Mouse (Mus musculus): Measurements from ENCODE around the gene Myg1. TPM values are rescaled to one million over a fixed set of nuclear protein-coding genes. Genes with fewer than 3 reads are reported as not detected.

Gene Myg1
- total and polyA plus RNA-seq, 3 experiments: 105 to 132 (median 121) TPM

GRCm38 (mm10) chr15:102386640-102387039 lies 55.1 kb downstream of the Myg1 start:
- H3K27ac ChIP-seq (ENCODE audit: insufficient read depth, low read depth): no peak overlapping the region
- TF ChIP-seq JUN (IDR thresholded peaks at IDR 0.05; ENCODE audit: insufficient read depth, low read depth, low read length): no peak
- no peak for TF ChIP-seq ELF1 (IDR thresholded peaks at IDR 0.05; ENCODE audit: low read depth, low read length)
- no peak for TF ChIP-seq NELFE (IDR thresholded peaks at IDR 0.05; ENCODE audit: low read depth, low read length)
- TF ChIP-seq TBP (conservative IDR thresholded peaks at IDR 0.05; ENCODE audit: low read depth, low read length): no peak
- no peak for TF ChIP-seq MYC (IDR thresholded peaks at IDR 0.05; ENCODE audit: low read depth, low read length)
- no peak for TF ChIP-seq BHLHE40 (IDR thresholded peaks at IDR 0.05; ENCODE audit: low read depth, low read length)
- TF ChIP-seq JUND (conservative IDR thresholded peaks at IDR 0.05; ENCODE audit: low read depth, low read length): no peak
- TF ChIP-seq MEF2A (IDR thresholded peaks at IDR 0.05; ENCODE audit: borderline replicate concordance, low read depth, low read length): no peak
- no peak for TF ChIP-seq MXI1 (IDR thresholded peaks at IDR 0.05; ENCODE audit: low read depth, low read length)
- TF ChIP-seq RAD21 (IDR thresholded peaks at IDR 0.05; ENCODE audit: low read depth, low read length): no peak
- TF ChIP-seq ZMIZ1 (IDR thresholded peaks at IDR 0.05; ENCODE audit: low read depth, low read length): no peak
- TF ChIP-seq MAFK (IDR thresholded peaks at IDR 0.05; ENCODE audit: insufficient replicate concordance, low read length): no peak
- no peak for TF ChIP-seq HCFC1 (IDR thresholded peaks at IDR 0.05; ENCODE audit: low read depth, low read length)
- TF ChIP-seq CHD1 (IDR thresholded peaks at IDR 0.05; ENCODE audit: low read depth, low read length): no peak
- no peak for TF ChIP-seq PAX5 (IDR thresholded peaks at IDR 0.05; ENCODE audit: low read length)
- TF ChIP-seq NRF1 (IDR thresholded peaks at IDR 0.05; ENCODE audit: low read depth, low read length): no peak
- TF ChIP-seq POLR2AphosphoS2 (IDR thresholded peaks at IDR 0.05; ENCODE audit: low read depth, low read length): no peak
- no peak for TF ChIP-seq UBTF (IDR thresholded peaks at IDR 0.05; ENCODE audit: low read depth, low read length)
- no peak for TF ChIP-seq ZKSCAN1 (IDR thresholded peaks at IDR 0.05; ENCODE audit: borderline replicate concordance, low read depth, low read length)
- no peak for TF ChIP-seq SIN3A (IDR thresholded peaks at IDR 0.05; ENCODE audit: low read length)
- DNase-seq (ENCODE audit: extremely low read depth): peak; percentile 48
- no peaks in the 10 kb centered on the region for H3K36me3 ChIP-seq (replicated peaks in 1 of 2; ENCODE audit: control insufficient read depth in 1 of 2, insufficient read depth in 1 of 2, low read length in 1 of 2)
- in situ Hi-C loops (cut with MboI; ENCODE audit: low pct_ligation_motif_present, low pct_unique_long_range_greater_than_20kb, low sequenced_read_pairs): no loop called here
- no peaks in the 10 kb centered on the region for H3K79me2 ChIP-seq (replicated peaks; ENCODE audit: control insufficient read depth, extremely low read depth, insufficient read depth, poor library complexity, severe bottlenecking)
- peaks cover 7 to 25% of the 10 kb centered on the region in 2 experiments for H3K4me1 ChIP-seq (ENCODE audit: control insufficient read depth in 1 of 2, insufficient read depth in 2 of 2)
- dilution Hi-C loops (cut with MboI; ENCODE audit: extremely low pct_ligation_motif_present, extremely low pct_unique_long_range_greater_than_20kb, low sequenced_read_pairs): no loop called here
- no peaks in the 10 kb centered on the region for H3K9me3 ChIP-seq (replicated peaks; ENCODE audit: low read length)
- H3K4me2 ChIP-seq (ENCODE audit: insufficient read depth, low read depth, poor library complexity, severe bottlenecking): no peak overlapping the region
- H3K27me3 ChIP-seq (replicated peaks): no peaks in the 10 kb centered on the region
- H3K4me3 ChIP-seq (replicated peaks in 1 of 3; ENCODE audit: low read depth in 2 of 3, low read length in 2 of 3, poor library complexity in 1 of 3): no peak overlapping the region
- no peak overlapping the region for H3K9ac ChIP-seq (ENCODE audit: insufficient read depth, low read depth)

Other genes starting within 250 kb of the Myg1 start
Only the 20 nearest of the 22 such genes appear.
- 0.38 TPM in 1 of 2 replicates, not detected in the other for gene Igfbp6, start 187.3 kb upstream of the Myg1 start, total RNA-seq (2012; rRNA removed)
- not detected in 2 replicates for gene Igfbp6, start 187.3 kb upstream of the Myg1 start, total RNA-seq (2014; rRNA removed)
- gene Igfbp6, start 187.3 kb upstream of the Myg1 start, polyA plus RNA-seq (2012; ENCODE audit: insufficient read length, low read depth): not detected in 2 replicates
- gene Soat2, start 181.2 kb upstream of the Myg1 start, total RNA-seq (2012; rRNA removed): 3.7 and 10.4 TPM in 2 replicates
- gene Soat2, start 181.2 kb upstream of the Myg1 start, total RNA-seq (2014; rRNA removed): 0.09 and 0.28 TPM in 2 replicates
- 0.56 and 0.65 TPM in 2 replicates for gene Soat2, start 181.2 kb upstream of the Myg1 start, polyA plus RNA-seq (2012; ENCODE audit: insufficient read length, low read depth)
- 30.5 and 32.1 TPM in 2 replicates for gene Zfp740, start 128.5 kb upstream of the Myg1 start, total RNA-seq (2012; rRNA removed)
- gene Zfp740, start 128.5 kb upstream of the Myg1 start, total RNA-seq (2014; rRNA removed): 46.1 and 51.9 TPM in 2 replicates
- 37.4 and 38.7 TPM in 2 replicates for gene Zfp740, start 128.5 kb upstream of the Myg1 start, polyA plus RNA-seq (2012; ENCODE audit: insufficient read length, low read depth)
- gene Csad, start 127.0 kb upstream of the Myg1 start, total RNA-seq (2012; rRNA removed): 2.8 and 4.7 TPM in 2 replicates
- 3.6 and 3.7 TPM in 2 replicates for gene Csad, start 127.0 kb upstream of the Myg1 start, total RNA-seq (2014; rRNA removed)
- gene Csad, start 127.0 kb upstream of the Myg1 start, polyA plus RNA-seq (2012; ENCODE audit: insufficient read length, low read depth): 3.8 and 4.2 TPM in 2 replicates
- gene Itgb7, start 99.8 kb upstream of the Myg1 start, total RNA-seq (2012; rRNA removed): 10.1 and 17.7 TPM in 2 replicates
- 1.8 and 3.7 TPM in 2 replicates for gene Itgb7, start 99.8 kb upstream of the Myg1 start, total RNA-seq (2014; rRNA removed)
- 2.8 and 4.2 TPM in 2 replicates for gene Itgb7, start 99.8 kb upstream of the Myg1 start, polyA plus RNA-seq (2012; ENCODE audit: insufficient read length, low read depth)
- gene Rarg, start 74.2 kb upstream of the Myg1 start, total RNA-seq (2012; rRNA removed): 0.64 and 0.76 TPM in 2 replicates
- 0.17 and 0.32 TPM in 2 replicates for gene Rarg, start 74.2 kb upstream of the Myg1 start, total RNA-seq (2014; rRNA removed)
- 0.63 and 0.76 TPM in 2 replicates for gene Rarg, start 74.2 kb upstream of the Myg1 start, polyA plus RNA-seq (2012; ENCODE audit: insufficient read length, low read depth)
- not detected in 2 replicates for gene Gm9918, start 61.1 kb upstream of the Myg1 start, total RNA-seq (2012; rRNA removed)
- not detected in 2 replicates for gene Gm9918, start 61.1 kb upstream of the Myg1 start, total RNA-seq (2014; rRNA removed)
- not detected in 2 replicates for gene Gm9918, start 61.1 kb upstream of the Myg1 start, polyA plus RNA-seq (2012; ENCODE audit: insufficient read length, low read depth)
- 31.1 and 37.1 TPM in 2 replicates for gene Mfsd5, start 52.3 kb upstream of the Myg1 start, total RNA-seq (2012; rRNA removed)
- 43.7 and 51.8 TPM in 2 replicates for gene Mfsd5, start 52.3 kb upstream of the Myg1 start, total RNA-seq (2014; rRNA removed)
- 76.2 and 90.6 TPM in 2 replicates for gene Mfsd5, start 52.3 kb upstream of the Myg1 start, polyA plus RNA-seq (2012; ENCODE audit: insufficient read length, low read depth)
- gene Espl1, start 35.4 kb upstream of the Myg1 start, total RNA-seq (2012; rRNA removed): 51.0 and 64.6 TPM in 2 replicates
- gene Espl1, start 35.4 kb upstream of the Myg1 start, total RNA-seq (2014; rRNA removed): 41.0 and 41.3 TPM in 2 replicates
- 80.7 and 110 TPM in 2 replicates for gene Espl1, start 35.4 kb upstream of the Myg1 start, polyA plus RNA-seq (2012; ENCODE audit: insufficient read length, low read depth)
- 265 and 269 TPM in 2 replicates for gene Pfdn5, start 5.6 kb upstream of the Myg1 start, total RNA-seq (2012; rRNA removed)
- 296 and 371 TPM in 2 replicates for gene Pfdn5, start 5.6 kb upstream of the Myg1 start, total RNA-seq (2014; rRNA removed)
- gene Pfdn5, start 5.6 kb upstream of the Myg1 start, polyA plus RNA-seq (2012; ENCODE audit: insufficient read length, low read depth): 356 and 502 TPM in 2 replicates
- gene Aaas, start 19.1 kb downstream of the Myg1 start, total RNA-seq (2012; rRNA removed): 95.5 and 98.3 TPM in 2 replicates
- 107 and 126 TPM in 2 replicates for gene Aaas, start 19.1 kb downstream of the Myg1 start, total RNA-seq (2014; rRNA removed)
- gene Aaas, start 19.1 kb downstream of the Myg1 start, polyA plus RNA-seq (2012; ENCODE audit: insufficient read length, low read depth): 241 and 266 TPM in 2 replicates
- gene Sp7, start 35.5 kb downstream of the Myg1 start, total RNA-seq (2012; rRNA removed): 0.04 TPM in 1 of 2 replicates, not detected in the other
- gene Sp7, start 35.5 kb downstream of the Myg1 start, total RNA-seq (2014; rRNA removed): not detected in 2 replicates
- not detected in 2 replicates for gene Sp7, start 35.5 kb downstream of the Myg1 start, polyA plus RNA-seq (2012; ENCODE audit: insufficient read length, low read depth)
- gene Sp1, start 74.4 kb downstream of the Myg1 start, total RNA-seq (2012; rRNA removed): 23.3 and 23.5 TPM in 2 replicates
- gene Sp1, start 74.4 kb downstream of the Myg1 start, total RNA-seq (2014; rRNA removed): 22.3 and 27.1 TPM in 2 replicates
- 25.6 and 31.8 TPM in 2 replicates for gene Sp1, start 74.4 kb downstream of the Myg1 start, polyA plus RNA-seq (2012; ENCODE audit: insufficient read length, low read depth)
- gene Amhr2, start 113.7 kb downstream of the Myg1 start, total RNA-seq (2012; rRNA removed): not detected in 2 replicates
- gene Amhr2, start 113.7 kb downstream of the Myg1 start, total RNA-seq (2014; rRNA removed): not detected in 2 replicates
- gene Amhr2, start 113.7 kb downstream of the Myg1 start, polyA plus RNA-seq (2012; ENCODE audit: insufficient read length, low read depth): not detected in 2 replicates
- 34.5 and 36.4 TPM in 2 replicates for gene Prr13, start 127.3 kb downstream of the Myg1 start, total RNA-seq (2012; rRNA removed)
- 26.1 and 32.2 TPM in 2 replicates for gene Prr13, start 127.3 kb downstream of the Myg1 start, total RNA-seq (2014; rRNA removed)
- 94.8 and 131 TPM in 2 replicates for gene Prr13, start 127.3 kb downstream of the Myg1 start, polyA plus RNA-seq (2012; ENCODE audit: insufficient read length, low read depth)
- gene Pcbp2, start 138.8 kb downstream of the Myg1 start, total RNA-seq (2012; rRNA removed): 263 and 281 TPM in 2 replicates
- 308 and 379 TPM in 2 replicates for gene Pcbp2, start 138.8 kb downstream of the Myg1 start, total RNA-seq (2014; rRNA removed)
- gene Pcbp2, start 138.8 kb downstream of the Myg1 start, polyA plus RNA-seq (2012; ENCODE audit: insufficient read length, low read depth): 1,350 and 1,545 TPM in 2 replicates
- not detected in 2 replicates for gene Gm10337, start 172.0 kb downstream of the Myg1 start, total RNA-seq (2012; rRNA removed)
- not detected in 2 replicates for gene Gm10337, start 172.0 kb downstream of the Myg1 start, total RNA-seq (2014; rRNA removed)
- gene Gm10337, start 172.0 kb downstream of the Myg1 start, polyA plus RNA-seq (2012; ENCODE audit: insufficient read length, low read depth): not detected in 2 replicates
- gene Map3k12, start 185.4 kb downstream of the Myg1 start, total RNA-seq (2012; rRNA removed): 2.8 and 3.0 TPM in 2 replicates
- gene Map3k12, start 185.4 kb downstream of the Myg1 start, total RNA-seq (2014; rRNA removed): 1.4 and 1.5 TPM in 2 replicates
- gene Map3k12, start 185.4 kb downstream of the Myg1 start, polyA plus RNA-seq (2012; ENCODE audit: insufficient read length, low read depth): 2.3 and 3.0 TPM in 2 replicates
- 75.6 and 95.5 TPM in 2 replicates for gene Tarbp2, start 186.5 kb downstream of the Myg1 start, total RNA-seq (2012; rRNA removed)
- 53.1 and 62.2 TPM in 2 replicates for gene Tarbp2, start 186.5 kb downstream of the Myg1 start, total RNA-seq (2014; rRNA removed)
- gene Tarbp2, start 186.5 kb downstream of the Myg1 start, polyA plus RNA-seq (2012; ENCODE audit: insufficient read length, low read depth): 105 and 136 TPM in 2 replicates
- 0.76 and 1.0 TPM in 2 replicates for gene Npff, start 193.2 kb downstream of the Myg1 start, total RNA-seq (2012; rRNA removed)
- 0.82 and 1.1 TPM in 2 replicates for gene Npff, start 193.2 kb downstream of the Myg1 start, total RNA-seq (2014; rRNA removed)
- gene Npff, start 193.2 kb downstream of the Myg1 start, polyA plus RNA-seq (2012; ENCODE audit: insufficient read length, low read depth): 2.1 and 2.7 TPM in 2 replicates